Mouse (Mus musculus) CH12.LX (cell line): ENCODE data around the gene Cntrl. TPM values are rescaled to one million over a fixed set of nuclear protein-coding genes. Genes with fewer than 3 reads are reported as not detected.

Source experiments
- DNase-seq: peaks from one replicate; pipeline ENCODE4 v3.0.0-alpha.2; 2013; ENCODE audit errors: extremely low read depth
- H3K27ac ChIP-seq: 2 replicates; pipeline ENCODE4 v1.5.1; 2012; ENCODE audit warnings: low read depth, mild to moderate bottlenecking, control low read depth, moderate library complexity; ENCODE audit not compliant: insufficient read depth
- H3K27me3 ChIP-seq: replicated peaks from 2 replicates; pipeline ENCODE3; 2012; ENCODE audit warnings: inconsistent platforms
- H3K36me3 ChIP-seq, 2 experiments: replicated peaks in 1 of 2; 2 replicates each; pipeline versions ENCODE3 to v1.6.1; 2012; ENCODE audit warnings: inconsistent platforms in 1 of 2, low read length in 1 of 2, mild to moderate bottlenecking in 1 of 2, mixed read lengths in 1 of 2, moderate library complexity in 1 of 2; ENCODE audit not compliant: control insufficient read depth in 1 of 2, insufficient read depth in 1 of 2
- H3K4me1 ChIP-seq, 2 experiments: 2 replicates each; pipeline ENCODE4 v1.6.1; 2012; ENCODE audit warnings: inconsistent platforms in 1 of 2, moderate library complexity in 1 of 2; ENCODE audit not compliant: insufficient read depth in 2 of 2, control insufficient read depth in 1 of 2
- H3K4me2 ChIP-seq: 2 replicates; pipeline ENCODE4 v1.6.1; 2012; ENCODE audit warnings: low read depth, mild to moderate bottlenecking, control low read depth; ENCODE audit not compliant: poor library complexity, insufficient read depth, severe bottlenecking
- H3K4me3 ChIP-seq, 3 experiments: fragments of 150-350 bp in 1 of 3; sonication (generic) in 1 of 3; replicated peaks in 1 of 3; 2 replicates each; pipeline versions ENCODE3 to v1.5.1; 2011 to 2012; ENCODE audit warnings: low read depth in 2 of 3, low read length in 2 of 3, mild to moderate bottlenecking in 2 of 3, moderate library complexity in 2 of 3, control low read depth in 1 of 3, improper control_type of control experiment in 1 of 3, inconsistent platforms in 1 of 3, mixed read lengths in 1 of 3; ENCODE audit not compliant: poor library complexity in 1 of 3
- H3K79me2 ChIP-seq: replicated peaks from 2 replicates; pipeline ENCODE4 v1.6.1; 2012; ENCODE audit warnings: mild to moderate bottlenecking, moderate library complexity; ENCODE audit not compliant: control insufficient read depth, poor library complexity, insufficient read depth, severe bottlenecking; ENCODE audit errors: extremely low read depth
- H3K9ac ChIP-seq: 2 replicates; pipeline ENCODE4 v1.6.1; 2012; ENCODE audit warnings: low read depth, mild to moderate bottlenecking, control low read depth, moderate library complexity; ENCODE audit not compliant: insufficient read depth
- H3K9me3 ChIP-seq: replicated peaks from 2 replicates; pipeline ENCODE3; 2012; ENCODE audit warnings: low read length, inconsistent platforms, mixed read lengths
- BHLHE40 ChIP-seq: IDR thresholded peaks from 2 replicates; pipeline ENCODE4 v1.6.1; 2011; ENCODE audit warnings: mild to moderate bottlenecking, low read depth, low read length, improper control_type of control experiment
- CHD1 ChIP-seq: IDR thresholded peaks from 2 replicates; pipeline ENCODE4 v1.6.1; 2012; ENCODE audit warnings: low read depth, low read length, improper control_type of control experiment, inconsistent platforms
- CHD2 ChIP-seq: IDR thresholded peaks from 2 replicates; pipeline ENCODE4 v1.6.1; 2011; ENCODE audit warnings: low read length, improper control_type of control experiment
- CTCF ChIP-seq, 2 experiments: IDR thresholded peaks in 1 of 2; conservative IDR thresholded peaks in 1 of 2; 2 replicates each; pipeline ENCODE4 v1.5.1; 2011 to 2012; ENCODE audit warnings: low read depth in 2 of 2, low read length in 2 of 2, improper control_type of control experiment in 1 of 2, inconsistent platforms in 1 of 2, mild to moderate bottlenecking in 1 of 2, moderate library complexity in 1 of 2
- E2F4 ChIP-seq: IDR thresholded peaks from 2 replicates; pipeline ENCODE4 v1.6.1; 2011; ENCODE audit warnings: low read depth, low read length, improper control_type of control experiment; ENCODE audit not compliant: insufficient replicate concordance
- ELF1 ChIP-seq: IDR thresholded peaks from 2 replicates; pipeline ENCODE4 v1.6.1; 2014; ENCODE audit warnings: low read depth, mild to moderate bottlenecking, inconsistent platforms, low read length, improper control_type of control experiment
- EP300 ChIP-seq: IDR thresholded peaks from 2 replicates; pipeline ENCODE4 v1.6.1; 2011; ENCODE audit warnings: low read length, improper control_type of control experiment
- ETS1 ChIP-seq: conservative IDR thresholded peaks from 2 replicates; pipeline ENCODE4 v1.6.1; 2012; ENCODE audit warnings: low read depth, mild to moderate bottlenecking, inconsistent platforms, low read length, improper control_type of control experiment, moderate library complexity
- HCFC1 ChIP-seq: IDR thresholded peaks from 2 replicates; pipeline ENCODE4 v1.6.1; 2012; ENCODE audit warnings: low read depth, mild to moderate bottlenecking, inconsistent platforms, low read length, improper control_type of control experiment
- IRF4 ChIP-seq: IDR thresholded peaks from 2 replicates; pipeline ENCODE4 v1.6.1; 2014; ENCODE audit warnings: low read depth, mild to moderate bottlenecking, inconsistent platforms, low read length, improper control_type of control experiment
- JUN ChIP-seq: IDR thresholded peaks from 2 replicates; pipeline ENCODE4 v1.6.1; 2011; ENCODE audit warnings: low read depth, mild to moderate bottlenecking, low read length, improper control_type of control experiment, moderate library complexity; ENCODE audit not compliant: insufficient read depth
- KAT2A ChIP-seq: IDR thresholded peaks from 2 replicates; pipeline ENCODE4 v1.6.1; 2012; ENCODE audit warnings: low read length, improper control_type of control experiment, inconsistent platforms; ENCODE audit not compliant: insufficient replicate concordance
- MAFK ChIP-seq: IDR thresholded peaks from 2 replicates; pipeline ENCODE4 v1.6.1; 2011; ENCODE audit warnings: low read length, improper control_type of control experiment; ENCODE audit not compliant: insufficient replicate concordance
- MAX ChIP-seq: IDR thresholded peaks from 2 replicates; pipeline ENCODE4 v1.6.1; 2011; ENCODE audit warnings: low read length, improper control_type of control experiment
- MAZ ChIP-seq: IDR thresholded peaks from 2 replicates; pipeline ENCODE4 v1.6.1; 2012; ENCODE audit warnings: low read depth, mild to moderate bottlenecking, inconsistent platforms, low read length, improper control_type of control experiment, moderate library complexity
- MEF2A ChIP-seq: IDR thresholded peaks from 2 replicates; pipeline ENCODE4 v1.6.1; 2014; ENCODE audit warnings: low read depth, mild to moderate bottlenecking, inconsistent platforms, low read length, improper control_type of control experiment, borderline replicate concordance
- NELFE ChIP-seq: IDR thresholded peaks from 2 replicates; pipeline ENCODE4 v1.6.1; 2011; ENCODE audit warnings: low read depth, low read length, improper control_type of control experiment
- NRF1 ChIP-seq: IDR thresholded peaks from 2 replicates; pipeline ENCODE4 v1.6.1; 2014; ENCODE audit warnings: low read depth, mild to moderate bottlenecking, inconsistent platforms, low read length, improper control_type of control experiment, moderate library complexity
- PAX5 ChIP-seq: IDR thresholded peaks from 2 replicates; pipeline ENCODE4 v1.6.1; 2012; ENCODE audit warnings: low read length, inconsistent platforms, mixed read lengths
- POLR2A ChIP-seq: IDR thresholded peaks from 2 replicates; pipeline ENCODE4 v1.6.1; 2011; ENCODE audit warnings: low read depth, mild to moderate bottlenecking, improper control_type of control experiment, low read length
- POLR2AphosphoS2 ChIP-seq: IDR thresholded peaks from 2 replicates; pipeline ENCODE4 v1.6.1; 2011; ENCODE audit warnings: low read depth, low read length, improper control_type of control experiment
- RAD21 ChIP-seq: IDR thresholded peaks from 2 replicates; pipeline ENCODE4 v1.6.1; 2011; ENCODE audit warnings: low read depth, mild to moderate bottlenecking, low read length, improper control_type of control experiment, moderate library complexity
- RCOR1 ChIP-seq: conservative IDR thresholded peaks from 2 replicates; pipeline ENCODE4 v1.6.1; 2012; ENCODE audit warnings: low read depth, mild to moderate bottlenecking, inconsistent platforms, low read length, improper control_type of control experiment
- SIN3A ChIP-seq: IDR thresholded peaks from 2 replicates; pipeline ENCODE4 v1.6.1; 2012; ENCODE audit warnings: low read length, improper control_type of control experiment, inconsistent platforms
- SMC3 ChIP-seq: IDR thresholded peaks from 2 replicates; pipeline ENCODE4 v1.6.1; 2011; ENCODE audit warnings: low read depth, low read length, improper control_type of control experiment
- TCF12 ChIP-seq: IDR thresholded peaks from 2 replicates; pipeline ENCODE4 v1.6.1; 2014; ENCODE audit warnings: low read depth, mild to moderate bottlenecking, inconsistent platforms, low read length, improper control_type of control experiment
- UBTF ChIP-seq: IDR thresholded peaks from 2 replicates; pipeline ENCODE4 v1.6.1; 2012; ENCODE audit warnings: low read depth, mild to moderate bottlenecking, inconsistent platforms, low read length, improper control_type of control experiment, moderate library complexity
- USF1 ChIP-seq: IDR thresholded peaks from 2 replicates; pipeline ENCODE4 v1.6.1; 2014; ENCODE audit warnings: low read depth, mild to moderate bottlenecking, inconsistent platforms, low read length, improper control_type of control experiment
- USF2 ChIP-seq: conservative IDR thresholded peaks from 2 replicates; pipeline ENCODE4 v1.6.1; 2011; ENCODE audit warnings: low read depth, low read length, improper control_type of control experiment
- ZC3H11A ChIP-seq: IDR thresholded peaks from 2 replicates; pipeline ENCODE4 v1.6.1; 2012; ENCODE audit warnings: low read depth, mild to moderate bottlenecking, inconsistent platforms, low read length, improper control_type of control experiment
- ZMIZ1 ChIP-seq: IDR thresholded peaks from 2 replicates; pipeline ENCODE4 v1.6.1; 2012; ENCODE audit warnings: low read depth, mild to moderate bottlenecking, inconsistent platforms, low read length, improper control_type of control experiment
- dilution Hi-C: fragments of 300-500 bp; cut with MboI; formaldehyde crosslinking; loops from 2 replicates; pipeline ENCODE4 v1.14.3; 2020; ENCODE audit warnings: low sequenced_read_pairs; ENCODE audit not compliant: extremely low pct_unique_long_range_greater_than_20kb, extremely low pct_ligation_motif_present
- in situ Hi-C: fragments of 300-500 bp; cut with MboI; formaldehyde crosslinking; loops from 3 replicates; pipeline ENCODE4 v1.14.3; 2019; ENCODE audit warnings: low sequenced_read_pairs, low pct_ligation_motif_present, low pct_unique_long_range_greater_than_20kb, mixed read lengths
- polyA plus RNA-seq: library from polyadenylated mRNA; unstranded; fragments of >175 nt; gene quantifications from 2 replicates; pipeline ENCODE4 v1.2.1, GENCODE M21; 2012; ENCODE audit warnings: low read depth; ENCODE audit not compliant: insufficient read length
- total RNA-seq, 2 experiments: library from RNA; depleted of rRNA; stranded (reverse); fragments of 300-350 nt in 1 of 2; fragments of >200 nt in 1 of 2; gene quantifications; 2 replicates each; pipeline ENCODE4 v1.2.3; 2012 to 2014

The Cntrl gene
- total and polyA plus RNA-seq, 3 experiments, result 55.6 to 69.7 (median 64.5) TPM

DNA sequence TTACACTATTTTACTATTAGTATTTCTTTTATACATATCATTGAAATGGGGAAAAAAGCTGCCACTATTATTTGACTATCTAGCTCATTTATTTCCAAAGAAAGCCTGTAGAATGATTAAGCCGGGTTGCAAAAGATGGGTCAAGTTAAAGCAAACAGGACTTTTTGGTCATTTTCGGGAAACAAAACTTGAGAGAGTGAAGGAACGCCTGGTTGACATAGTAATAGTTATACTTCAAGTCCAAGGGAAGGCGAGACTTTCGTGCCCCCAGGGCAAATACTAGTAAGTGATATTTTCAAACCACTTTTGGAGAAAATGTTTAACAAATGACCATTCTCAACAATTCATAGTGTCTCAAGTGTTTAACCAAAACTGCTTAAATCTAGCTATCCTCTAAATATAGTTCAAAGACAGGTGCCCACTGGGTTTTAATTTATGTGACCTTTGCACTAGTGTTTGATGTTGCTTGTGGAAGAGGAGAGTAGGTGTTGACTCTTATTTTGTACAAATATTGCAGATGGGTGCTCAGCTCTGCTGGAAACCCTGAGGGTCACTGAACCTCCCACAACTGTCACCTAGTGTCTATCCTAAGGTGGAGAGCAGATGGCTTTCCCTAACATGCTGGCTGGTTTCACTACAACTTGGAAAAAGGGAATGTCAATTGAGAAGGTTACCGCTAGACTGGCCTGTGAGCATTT, 45.8 kb upstream of the Cntrl start:
- Histone ChIP-seq H3K27ac (no peak overlapping the region), H3K4me3 (no peak overlapping the region)
- in situ Hi-C loops, result no loop called here

DNA sequence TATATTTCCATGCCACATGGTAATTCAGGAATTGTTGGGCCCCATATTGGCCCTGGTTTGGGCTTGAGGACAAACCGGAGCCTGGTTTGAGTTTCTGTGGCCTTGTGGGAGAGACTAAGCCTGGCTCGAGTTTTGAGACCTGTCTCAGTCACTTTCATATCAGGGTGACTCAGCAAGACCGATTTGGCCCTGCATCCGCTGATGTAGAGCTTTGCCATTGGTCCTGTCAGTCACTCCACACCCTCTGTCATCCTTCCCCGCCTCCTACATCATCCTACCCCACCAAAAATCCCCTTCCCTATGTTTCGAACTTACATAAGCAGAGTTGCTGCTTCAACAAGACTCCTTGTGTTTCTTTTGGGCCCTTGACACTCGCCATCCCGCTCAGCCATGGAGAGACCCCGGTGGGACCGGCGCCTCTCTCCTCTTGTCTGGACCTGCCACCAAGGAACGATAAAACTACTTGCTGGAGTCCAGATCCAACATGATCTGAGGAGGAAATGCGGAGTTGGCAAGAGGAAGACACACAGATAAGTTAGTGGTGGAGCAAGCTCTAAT, 42.7 kb upstream of the Cntrl start:
- H3K27ac ChIP-seq, result peak overlapping the region; percentile 92
- peaks cover 11% of the 10 kb centered on the region for H3K79me2 ChIP-seq
- DNase-seq, result peak; percentile 96
- H3K9ac ChIP-seq, result peak overlapping the region; percentile 100
- H3K36me3 ChIP-seq, result peaks cover 7 to 25% of the 10 kb centered on the region in 2 experiments
- dilution Hi-C loops, result no loop called here
- H3K4me3 ChIP-seq, result peak overlapping the region; percentile 58 to 94 (median 62)
- peak overlapping the region; percentile 21; the same call in 1 of the 2 replicates for H3K4me2 ChIP-seq
- no peaks in the 10 kb centered on the region for H3K27me3 ChIP-seq
- in situ Hi-C loops, result no loop called here
- no peaks in the 10 kb centered on the region for H3K9me3 ChIP-seq
- H3K4me1 ChIP-seq, result peaks cover 3 to 37% of the 10 kb centered on the region in 2 experiments; a peak in 3 of 4 replicates
- TF ChIP-seq CHD2 (0 out of 2 replicates have a peak, but pooled peaks have one; percentile 1), KAT2A (0 out of 2 replicates have a peak, but pooled peaks have one; percentile 80), MAFK (peak; percentile 100), NELFE (peak; percentile 91), POLR2A (peak; percentile 96), ZC3H11A (peak; percentile 98), POLR2AphosphoS2 (peak; percentile 95), NRF1 (no peak), USF1 (no peak), CHD1 (peak; percentile 81; the same call in 1 of the 2 replicates), RCOR1 (no peak), MEF2A (peak; percentile 96), ELF1 (peak; percentile 44; the same call in 1 of the 2 replicates), BHLHE40 (no peak), USF2 (no peak), EP300 (no peak; the same call in 1 of the 2 replicates), HCFC1 (peak; percentile 81), ZMIZ1 (peak; percentile 91), SMC3 (no peak), MAX (0 out of 2 replicates have a peak, but pooled peaks have one; percentile 70), JUN (peak; percentile 80), PAX5 (no peak), IRF4 (peak; percentile 86), TCF12 (peak; percentile 89), MAZ (peak; percentile 41), SIN3A (peak; percentile 76; the same call in 1 of the 2 replicates), RAD21 (no peak), ETS1 (peak; percentile 61; the same call in 1 of the 2 replicates), E2F4 (no peak)

More for the DNA sequence above, 45.8 kb upstream of the Cntrl start:
- Histone ChIP-seq H3K4me2 (no peak overlapping the region), H3K9me3 (no peaks in the 10 kb centered on the region), H3K79me2 (peaks cover 11% of the 10 kb centered on the region), H3K36me3 (peaks cover 0 to 2% of the 10 kb centered on the region in 2 experiments), H3K4me1 (peaks cover 10 to 48% of the 10 kb centered on the region in 2 experiments; a peak in 3 of 4 replicates), H3K9ac (no peak overlapping the region), H3K27me3 (no peaks in the 10 kb centered on the region)
- TF ChIP-seq CTCF (conservative IDR thresholded peaks at IDR 0.05 in 1 of 2, IDR thresholded peaks at IDR 0.05 in 1 of 2; ENCODE audit: low read depth in 2 of 2, low read length in 2 of 2) (no peak), UBTF (no peak), RCOR1 (no peak), BHLHE40 (no peak)
- DNase-seq, result no peak
- dilution Hi-C loops, result no loop called here
